Mouse (Mus musculus): ENCODE measurements around the gene Phf21a.

DNA sequence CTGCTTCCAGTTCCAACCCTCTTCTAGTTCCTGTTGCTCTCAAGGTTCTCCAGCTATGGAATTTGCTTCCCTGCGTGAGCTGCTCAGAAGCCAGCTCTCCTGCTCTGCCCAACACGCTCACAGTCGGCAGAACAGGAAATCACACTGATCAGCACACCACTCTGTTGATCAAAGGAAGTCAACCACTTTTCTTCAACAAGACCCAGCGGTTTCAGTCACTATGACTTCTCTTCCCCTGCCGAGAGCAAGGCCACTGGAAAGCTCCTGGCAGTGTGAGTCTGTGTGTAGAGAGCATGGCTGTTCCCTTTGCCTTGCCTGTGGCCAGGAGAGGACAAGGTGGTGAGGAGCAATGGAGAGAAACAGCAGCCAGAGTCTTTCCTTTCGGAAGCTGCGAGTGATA, 163.2 kb downstream of the Phf21a start:
- TF ChIP-seq CTCF (conservative IDR thresholded peaks at IDR 0.05; ENCODE audit: insufficient read depth, insufficient read length, low read depth, low read length) = no peak
- TF ChIP-seq POLR2A (IDR thresholded peaks at IDR 0.05; ENCODE audit: low read depth, low read length) = no peak

All from kidney, adult 2 months (tissue).